Comparison of ENCODE assay signal across 26 mouse cellular contexts in the genomic region with DNA sequence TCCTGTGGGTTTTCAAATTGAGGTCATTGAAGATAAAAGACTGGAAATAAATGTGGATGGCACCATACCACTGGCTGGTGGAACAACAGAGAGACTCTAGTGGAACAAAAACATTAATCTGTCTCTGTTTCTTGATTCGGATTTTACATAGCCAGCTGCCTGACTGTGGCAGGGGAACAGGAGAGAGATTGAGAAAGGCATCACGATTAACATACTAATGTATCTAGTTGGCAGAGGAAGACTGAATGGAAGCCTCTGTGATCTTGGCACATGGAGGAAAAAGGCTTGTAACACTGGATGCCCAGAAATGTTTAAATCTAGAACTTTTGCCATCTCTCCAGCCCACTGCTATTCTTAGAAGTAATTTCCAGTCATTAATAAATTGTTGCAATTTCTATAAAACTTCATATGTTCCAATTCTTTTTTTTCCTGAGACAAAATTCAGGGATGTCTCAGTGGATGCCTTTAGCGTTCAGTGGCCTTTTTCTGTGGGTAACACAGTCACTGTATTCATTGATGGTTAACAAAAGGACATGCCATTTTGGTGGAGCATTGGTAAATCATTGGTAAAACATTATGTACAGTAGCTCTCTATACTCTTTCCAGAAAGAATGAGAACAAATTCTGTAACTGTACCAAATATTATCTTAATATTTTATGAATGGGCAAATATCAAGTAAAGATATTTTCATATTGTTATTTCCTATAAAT.
DNase-seq lines count a peak whose midpoint lies in the region; ATAC-seq lines count a peak whose summit lies in the region.
"Had no signal": no experiment of that assay in that cellular context is flagged by ENCODE, and none has a peak within 500 bp of the region (broad histone marks: within the 10 kb centered on the region; RNA-seq: fewer than 3 reads in every experiment).

No protein-coding gene starts in this region.

- H3K27me3 ChIP-seq in forebrain, embryonic 13.5 days, result no peaks in the 10 kb centered on the region
- no peaks in the 10 kb centered on the region for H3K27me3 ChIP-seq in forebrain, embryonic 10.5 days (ENCODE audit: poor library complexity, severe bottlenecking)
- H3K27me3 ChIP-seq in hindbrain, embryonic 16.5 days (replicated peaks; ENCODE audit: control insufficient read depth, insufficient read depth, low read length), result no peaks in the 10 kb centered on the region
- H3K27me3 ChIP-seq in hindbrain, embryonic 12.5 days, result no peaks in the 10 kb centered on the region
- no peaks in the 10 kb centered on the region for H3K27me3 ChIP-seq in neural tube, embryonic 12.5 days (replicated peaks)
- no peaks in the 10 kb centered on the region for H3K27me3 ChIP-seq in neural tube, embryonic 15.5 days (replicated peaks)
- H3K27me3 ChIP-seq: heart, embryonic 15.5 days; limb, embryonic 13.5 days; liver, embryonic 13.5 days; lung, embryonic 15.5 days; midbrain, embryonic 12.5 days had no signal

- H3K4me1 ChIP-seq in forebrain, embryonic 13.5 days, result no peaks in the 10 kb centered on the region
- H3K4me1 ChIP-seq in forebrain, embryonic 10.5 days, result no peaks in the 10 kb centered on the region
- no peaks in the 10 kb centered on the region for H3K4me1 ChIP-seq in hindbrain, embryonic 16.5 days (ENCODE audit: control insufficient read depth, insufficient read depth, low read depth, low read length)
- no peaks in the 10 kb centered on the region for H3K4me1 ChIP-seq in hindbrain, embryonic 12.5 days
- no peaks in the 10 kb centered on the region for H3K4me1 ChIP-seq in neural tube, embryonic 12.5 days
- no peaks in the 10 kb centered on the region for H3K4me1 ChIP-seq in neural tube, embryonic 15.5 days
- H3K4me1 ChIP-seq: embryonic facial prominence, embryonic 10.5 days; heart, embryonic 15.5 days; limb, embryonic 13.5 days; liver, embryonic 13.5 days; lung, embryonic 15.5 days; midbrain, embryonic 12.5 days had no signal

- H3K36me3 ChIP-seq in forebrain, embryonic 13.5 days (ENCODE audit: poor library complexity, severe bottlenecking), result no peaks in the 10 kb centered on the region
- no peaks in the 10 kb centered on the region for H3K36me3 ChIP-seq in forebrain, embryonic 10.5 days (replicated peaks)
- no peaks in the 10 kb centered on the region for H3K36me3 ChIP-seq in hindbrain, embryonic 16.5 days (ENCODE audit: control insufficient read depth, insufficient read depth, low read length)
- H3K36me3 ChIP-seq in hindbrain, embryonic 12.5 days, result no peaks in the 10 kb centered on the region
- no peaks in the 10 kb centered on the region for H3K36me3 ChIP-seq in neural tube, embryonic 12.5 days
- H3K36me3 ChIP-seq in neural tube, embryonic 15.5 days, result no peaks in the 10 kb centered on the region
- H3K36me3 ChIP-seq: embryonic facial prominence, embryonic 10.5 days; heart, embryonic 15.5 days; limb, embryonic 13.5 days; liver, embryonic 13.5 days; lung, embryonic 15.5 days; midbrain, embryonic 12.5 days had no signal

- no peaks in the 10 kb centered on the region for H3K9me3 ChIP-seq in forebrain, embryonic 13.5 days (replicated peaks)
- H3K9me3 ChIP-seq in forebrain, embryonic 10.5 days, result no peaks in the 10 kb centered on the region
- H3K9me3 ChIP-seq in hindbrain, embryonic 16.5 days (ENCODE audit: control insufficient read depth, low read length), result no peaks in the 10 kb centered on the region
- H3K9me3 ChIP-seq in hindbrain, embryonic 12.5 days (replicated peaks), result no peaks in the 10 kb centered on the region
- no peaks in the 10 kb centered on the region for H3K9me3 ChIP-seq in neural tube, embryonic 12.5 days
- no peaks in the 10 kb centered on the region for H3K9me3 ChIP-seq in neural tube, embryonic 15.5 days (replicated peaks)
- H3K9me3 ChIP-seq: embryonic facial prominence, embryonic 10.5 days; heart, embryonic 15.5 days; limb, embryonic 13.5 days; liver, embryonic 13.5 days; lung, embryonic 15.5 days; midbrain, embryonic 12.5 days had no signal

- no peak for DNase-seq in forebrain, embryonic 10.5 days (ENCODE audit: extremely low spot score, low spot score)
- DNase-seq in neural tube, embryonic 10.5 days (ENCODE audit: extremely low spot score, low spot score), result no peak
- DNase-seq: adrenal gland, postnatal 25 days; cerebellum, adult 2 months; gastrocnemius, postnatal 10 days; heart, adult 2 months; heart, postnatal 4 days; kidney, postnatal 36 days; liver, embryonic 13.5 days; lung, postnatal 4 days; right cerebral cortex, postnatal 14 days; thymus, adult 2 months had no signal

- no peak overlapping the region for H3K4me2 ChIP-seq in forebrain, embryonic 13.5 days
- no peak overlapping the region for H3K4me2 ChIP-seq in hindbrain, embryonic 16.5 days (ENCODE audit: low read length)
- no peak overlapping the region for H3K4me2 ChIP-seq in hindbrain, embryonic 12.5 days (replicated peaks)
- no peak overlapping the region for H3K4me2 ChIP-seq in neural tube, embryonic 12.5 days (replicated peaks)
- no peak overlapping the region for H3K4me2 ChIP-seq in neural tube, embryonic 15.5 days
- H3K4me2 ChIP-seq: heart, embryonic 15.5 days; limb, embryonic 13.5 days; liver, embryonic 13.5 days; lung, embryonic 15.5 days; midbrain, embryonic 12.5 days had no signal

- H3K27ac ChIP-seq in forebrain, embryonic 13.5 days, result no peak overlapping the region
- H3K27ac ChIP-seq in forebrain, embryonic 10.5 days, result no peak overlapping the region
- no peak overlapping the region for H3K27ac ChIP-seq in hindbrain, embryonic 16.5 days (ENCODE audit: low read depth, low read length)
- no peak overlapping the region for H3K27ac ChIP-seq in hindbrain, embryonic 12.5 days
- H3K27ac ChIP-seq in neural tube, embryonic 12.5 days, result no peak overlapping the region
- no peak overlapping the region for H3K27ac ChIP-seq in neural tube, embryonic 15.5 days (replicated peaks)
- H3K27ac ChIP-seq: embryonic facial prominence, embryonic 10.5 days; heart, adult 2 months; heart, embryonic 15.5 days; limb, embryonic 13.5 days; liver, embryonic 13.5 days; lung, embryonic 15.5 days; midbrain, embryonic 12.5 days had no signal

- H3K9ac ChIP-seq in forebrain, embryonic 13.5 days, result no peak overlapping the region
- H3K9ac ChIP-seq in hindbrain, embryonic 16.5 days (ENCODE audit: low read depth, low read length), result no peak overlapping the region
- H3K9ac ChIP-seq in hindbrain, embryonic 12.5 days, result no peak overlapping the region
- H3K9ac ChIP-seq in neural tube, embryonic 12.5 days, result no peak overlapping the region
- H3K9ac ChIP-seq in neural tube, embryonic 15.5 days (replicated peaks), result no peak overlapping the region
- H3K9ac ChIP-seq: heart, embryonic 15.5 days; limb, embryonic 13.5 days; liver, embryonic 13.5 days; lung, embryonic 15.5 days; midbrain, embryonic 12.5 days had no signal

- WGBS in forebrain, embryonic 13.5 days, result 55% methylated on average over 3 of the region's 3 CpGs
- 74% methylated on average over 3 of the region's 3 CpGs for WGBS in forebrain, embryonic 10.5 days
- 44% methylated on average over 3 of the region's 3 CpGs for WGBS in hindbrain, embryonic 16.5 days
- 64% methylated on average over 3 of the region's 3 CpGs for WGBS in hindbrain, embryonic 12.5 days
- WGBS in neural tube, embryonic 12.5 days, result 55% methylated on average over 3 of the region's 3 CpGs
- 42% methylated on average over 3 of the region's 3 CpGs for WGBS in neural tube, embryonic 15.5 days

- peak; percentile 61; the same call in 1 of the 2 replicates for ATAC-seq in forebrain, embryonic 13.5 days
- ATAC-seq in hindbrain, embryonic 16.5 days, result peak; percentile 89
- ATAC-seq in hindbrain, embryonic 12.5 days (ENCODE audit: low FRiP score), result no peak
- peak; percentile 41; the same call in 1 of the 2 replicates for ATAC-seq in neural tube, embryonic 12.5 days (ENCODE audit: low FRiP score, low read depth)
- ATAC-seq in neural tube, embryonic 15.5 days (ENCODE audit: low FRiP score), result peak; percentile 75
- ATAC-seq in megakaryocyte, adult 5-6 weeks (ENCODE audit: poor library complexity, severe bottlenecking), result no peak
- ATAC-seq: activated CD4-positive, CD25-positive, alpha-beta regulatory T cell, adult 4 months; CD4-positive, CD25-positive, alpha-beta regulatory T cell, adult 4 months; intestine, embryonic 16.5 days had no signal

- H3K4me3 ChIP-seq in forebrain, embryonic 13.5 days, result no peak overlapping the region
- H3K4me3 ChIP-seq in forebrain, embryonic 10.5 days, result no peak overlapping the region
- H3K4me3 ChIP-seq in hindbrain, embryonic 16.5 days (ENCODE audit: low read length), result no peak overlapping the region
- no peak overlapping the region for H3K4me3 ChIP-seq in hindbrain, embryonic 12.5 days
- H3K4me3 ChIP-seq in neural tube, embryonic 12.5 days, result no peak overlapping the region
- no peak overlapping the region for H3K4me3 ChIP-seq in neural tube, embryonic 15.5 days (replicated peaks)
- H3K4me3 ChIP-seq: embryonic facial prominence, embryonic 10.5 days; heart, adult 2 months; heart, embryonic 15.5 days; limb, embryonic 13.5 days; liver, embryonic 13.5 days; lung, embryonic 15.5 days; midbrain, embryonic 12.5 days had no signal

Comparison
In these comparisons a context has a peak if more than half of its experiments do, and no peak if none do; other contexts are left out.
1. ATAC-seq: peak in forebrain, embryonic 13.5 days (single experiment), hindbrain, embryonic 16.5 days (single experiment), neural tube, embryonic 12.5 days (single experiment) and neural tube, embryonic 15.5 days (single experiment); none in hindbrain, embryonic 12.5 days (single experiment) and megakaryocyte, adult 5-6 weeks (single experiment).